Mouse (Mus musculus): ENCODE data around the gene B3galt2.

The B3galt2 gene

DNA sequence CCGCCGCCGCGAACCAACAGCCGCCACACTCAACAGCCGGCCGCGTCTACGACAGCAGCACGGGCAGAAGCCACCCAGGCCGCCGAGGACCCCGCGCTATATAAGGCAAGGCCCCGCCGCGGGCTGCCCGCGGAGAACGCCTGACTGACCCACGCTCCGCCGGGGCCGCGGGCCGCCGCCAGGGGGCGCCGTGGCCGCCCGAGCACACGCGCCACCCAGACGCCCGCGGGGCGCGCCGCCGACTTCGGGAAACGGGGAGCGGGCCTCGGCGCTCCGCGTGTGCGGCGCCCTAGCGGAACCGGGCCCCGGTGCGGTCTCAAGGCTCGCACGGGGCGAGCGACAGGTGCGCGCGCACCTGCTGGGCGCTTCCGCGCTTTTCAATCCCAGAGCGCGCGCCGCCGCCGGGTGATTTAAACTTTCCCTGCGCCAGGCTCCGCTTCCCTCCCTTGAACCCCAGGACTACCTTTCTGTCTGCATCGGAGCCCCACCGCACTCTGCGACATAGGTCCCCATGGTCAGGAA is 62.3 kb downstream of the B3galt2 start, which contains the start of gene Cdc73:
Cdc73 (minus strand) TSS at position 153 of the 522 bp plus-strand sequence.
- in situ Hi-C loops (cut with MboI, MseI) = no loop called here
